Mouse (Mus musculus) macrophage (primary cell): ENCODE measurements around the gene Nup153. TPM values are rescaled to one million over a fixed set of nuclear protein-coding genes. Genes with fewer than 3 reads are reported as not detected.

ENCODE experiments used
- H3K27ac ChIP-seq: fragments of 350-480 bp; formaldehyde crosslinking; 2 replicates; pipeline ENCODE4 v1.9.0; 2021
- H3K36me3 ChIP-seq: fragments of 350-480 bp; formaldehyde crosslinking; 2 replicates; pipeline ENCODE4 v1.9.0; 2021; ENCODE audit errors: inconsistent target
- H3K4me3 ChIP-seq: fragments of 350-480 bp; formaldehyde crosslinking; 2 replicates; pipeline ENCODE4 v1.9.0; 2021; ENCODE audit errors: inconsistent target
- H3K79me2 ChIP-seq: fragments of 350-480 bp; formaldehyde crosslinking; 2 replicates; pipeline ENCODE4 v1.9.0; 2021; ENCODE audit errors: inconsistent target
- WGBS: methylation state at CpG from one replicate; pipeline ENCODE4 v1.1.7; 2026; ENCODE audit warnings: inconsistent platforms; ENCODE audit not compliant: missing documents; 5-methylcytosine and 5-hydroxymethylcytosine counted together
- polyA plus RNA-seq: library from polyadenylated mRNA; stranded (reverse); fragments of 250-400 nt; gene quantifications from 3 replicates; pipeline ENCODE4 v1.2.4, GENCODE M21; 2018; ENCODE audit warnings: inconsistent platforms

Nup153 gene
- polyA plus RNA-seq, 1 experiment from 2014 or later: 21.1 TPM

GRCm38 (mm10) chr13:46633320-46634132 lies 94.2 kb downstream of the Nup153 start:
- Histone ChIP-seq H3K36me3 (no peaks in the 10 kb centered on the region), H3K79me2 (no peaks in the 10 kb centered on the region), H3K27ac (no peak overlapping the region), H3K4me3 (no peak overlapping the region)
- WGBS: 85% methylated on average over 17 of the region's 18 CpGs

GRCm38 (mm10) chr13:46632796-46633195 lies 94.9 kb downstream of the Nup153 start:
- Histone ChIP-seq H3K4me3 (no peak overlapping the region), H3K36me3 (no peaks in the 10 kb centered on the region), H3K27ac (no peak overlapping the region), H3K79me2 (no peaks in the 10 kb centered on the region)
- 93% methylated on average over 4 of the region's 4 CpGs for WGBS

Other genes starting within 250 kb of the Nup153 start
- gene Cap2, start 226.1 kb downstream of the Nup153 start, polyA plus RNA-seq: 0.07 TPM in 1 of 3 replicates, not detected in the others
- gene Fam8a1, start 58.4 kb downstream of the Nup153 start, polyA plus RNA-seq: 9.5 to 11.2 TPM (median 10.2 TPM) in 3 replicates
- 14.0 to 19.7 TPM (median 18.0 TPM) in 3 replicates for gene Kif13a, start 201.9 kb upstream of the Nup153 start, polyA plus RNA-seq